Mouse (Mus musculus) cerebellum, adult 11-12 months (tissue): ENCODE measurements around the gene Gemin8.

Experiments
- DNase-seq: peaks from one replicate; pipeline ENCODE4 v3.0.0; 2022

The Gemin8 gene

GRCm38 (mm10) chrX:166230515-166231267 is 60.4 kb downstream of the Gemin8 start:
- DNase-seq: no peak

DNA sequence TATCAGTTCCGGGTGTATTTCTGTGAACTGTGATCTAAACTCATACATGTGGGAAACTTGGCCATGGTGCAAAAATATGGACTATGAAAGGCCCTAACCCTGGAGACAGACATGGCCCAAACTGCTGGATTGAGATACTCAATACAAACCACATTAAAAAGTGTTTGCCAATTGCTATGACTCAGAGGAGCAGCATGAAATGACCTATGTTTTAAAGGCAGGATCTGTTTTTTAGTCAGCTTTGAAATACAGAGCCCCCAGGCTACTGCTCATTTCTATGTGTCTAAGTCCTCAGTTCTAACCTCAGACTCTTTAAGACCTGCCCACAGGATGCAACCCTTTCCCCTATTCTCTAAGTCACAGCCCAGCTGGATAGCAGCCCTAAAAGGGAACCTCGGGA is 65.9 kb downstream of the Gemin8 start:
- DNase-seq: no peak

GRCm38 (mm10) chrX:166238831-166239460 is 68.7 kb downstream of the Gemin8 start, which contains the start of gene Gpm6b:
TSS of gene Gpm6b (plus strand) at chrX:166238911.
- DNase-seq: peak; percentile 19

DNA sequence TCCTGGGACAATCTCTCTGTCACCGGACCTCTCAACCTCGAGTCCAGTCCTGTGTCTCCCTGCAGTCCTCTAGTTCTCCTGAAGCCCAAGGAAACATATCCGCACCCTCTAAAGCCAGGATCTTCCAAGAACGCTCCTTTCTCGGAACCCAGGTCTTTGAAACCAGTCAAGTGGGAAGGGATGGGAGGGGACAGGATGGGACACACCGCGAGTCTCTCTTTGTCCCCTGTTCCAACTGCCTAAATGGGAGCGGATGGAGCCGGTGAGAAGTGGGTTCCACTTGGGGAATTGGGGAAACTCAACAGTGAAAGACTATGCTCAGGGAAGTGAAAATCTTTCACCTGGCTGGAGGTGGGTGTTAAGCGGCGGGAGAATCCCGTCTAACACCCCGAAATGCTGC is 69.3 kb downstream of the Gemin8 start:
- DNase-seq: no peak
